Mouse (Mus musculus) bone marrow macrophage, adult 2 months (primary cell): ENCODE data around the gene Ovch2.

Experiments used
- CTCF ChIP-seq: IDR thresholded peaks from 2 replicates; pipeline ENCODE4 v1.5.1; 2012; ENCODE audit warnings: low read depth, mild to moderate bottlenecking, low read length, moderate library complexity
- POLR2A ChIP-seq: IDR thresholded peaks from 2 replicates; pipeline ENCODE4 v1.6.1; 2012; ENCODE audit warnings: mild to moderate bottlenecking, low read depth, low read length, borderline replicate concordance

DNA sequence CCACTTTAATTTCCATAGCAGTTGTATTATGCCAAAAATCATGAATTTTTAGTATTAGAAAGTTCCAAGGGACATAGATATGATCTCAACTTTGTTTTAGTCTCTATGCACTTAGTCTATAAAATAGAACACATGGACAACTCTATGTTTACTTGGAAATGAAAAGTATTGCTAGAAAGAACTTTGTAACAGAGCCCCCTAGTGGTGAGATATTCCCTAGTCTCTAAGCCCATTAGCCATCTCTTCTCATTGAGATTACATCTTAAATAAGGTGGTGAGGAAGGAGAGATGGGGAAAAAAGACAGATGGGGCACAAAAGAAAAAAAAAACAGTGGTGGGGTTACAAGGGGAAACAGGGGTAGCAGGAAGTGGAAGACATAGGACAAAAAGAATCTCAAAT is 18.4 kb upstream of the Ovch2 start:
- no peak for TF ChIP-seq POLR2A
- TF ChIP-seq CTCF: no peak
